Mouse (Mus musculus) mouse trophoblast stem cell (cell line): ENCODE data around the gene Mtor.

Source experiments
- in situ Hi-C, 2 experiments: fragments of 300-500 bp; cut with MseI, MboI; formaldehyde crosslinking; loops; 2 replicates in 1 of 2; 3 replicates in 1 of 2; pipeline ENCODE4 v1.15.1; 2025

Gene Mtor

GRCm38 (mm10) chr4:148591637-148592380 is 143.4 kb downstream of the Mtor start:
- in situ Hi-C loops: no loop called here

GRCm38 (mm10) chr4:148593996-148594395 is 145.6 kb downstream of the Mtor start:
- in situ Hi-C loops: no loop called here

GRCm38 (mm10) chr4:148595916-148596315 is 147.5 kb downstream of the Mtor start:
- in situ Hi-C loops: no loop called here

- in situ Hi-C loops: no loop called here
Observed at GRCm38 (mm10) chr4:148596731-148597130, 148.3 kb downstream of the Mtor start.

GRCm38 (mm10) chr4:148598826-148599225 is 150.4 kb downstream of the Mtor start:
- in situ Hi-C loops: no loop called here

GRCm38 (mm10) chr4:148600316-148600715 is 151.9 kb downstream of the Mtor start:
- in situ Hi-C loops: no loop called here

- in situ Hi-C loops: no loop called here
Observed at GRCm38 (mm10) chr4:148601871-148602270, 153.5 kb downstream of the Mtor start.

GRCm38 (mm10) chr4:148602357-148603120 is 154.1 kb downstream of the Mtor start, which contains the start of gene Masp2:
TSS of gene Masp2 (plus strand) at chr4:148602554.
- in situ Hi-C loops: no loop called here

- in situ Hi-C loops: no loop called here
Observed at GRCm38 (mm10) chr4:148603376-148604139, 155.1 kb downstream of the Mtor start.

GRCm38 (mm10) chr4:148604141-148604540 is 155.7 kb downstream of the Mtor start:
- in situ Hi-C loops: no loop called here

GRCm38 (mm10) chr4:148604541-148605165 is 156.2 kb downstream of the Mtor start:
- in situ Hi-C loops: no loop called here
